Mouse (Mus musculus): ENCODE results near the gene Sept7. TPM values are rescaled to one million over a fixed set of nuclear protein-coding genes. Genes with fewer than 3 reads are reported as not detected.

Sept7 gene
- polyA plus RNA-seq, 1 experiment from 2014 or later = 255 TPM

DNA sequence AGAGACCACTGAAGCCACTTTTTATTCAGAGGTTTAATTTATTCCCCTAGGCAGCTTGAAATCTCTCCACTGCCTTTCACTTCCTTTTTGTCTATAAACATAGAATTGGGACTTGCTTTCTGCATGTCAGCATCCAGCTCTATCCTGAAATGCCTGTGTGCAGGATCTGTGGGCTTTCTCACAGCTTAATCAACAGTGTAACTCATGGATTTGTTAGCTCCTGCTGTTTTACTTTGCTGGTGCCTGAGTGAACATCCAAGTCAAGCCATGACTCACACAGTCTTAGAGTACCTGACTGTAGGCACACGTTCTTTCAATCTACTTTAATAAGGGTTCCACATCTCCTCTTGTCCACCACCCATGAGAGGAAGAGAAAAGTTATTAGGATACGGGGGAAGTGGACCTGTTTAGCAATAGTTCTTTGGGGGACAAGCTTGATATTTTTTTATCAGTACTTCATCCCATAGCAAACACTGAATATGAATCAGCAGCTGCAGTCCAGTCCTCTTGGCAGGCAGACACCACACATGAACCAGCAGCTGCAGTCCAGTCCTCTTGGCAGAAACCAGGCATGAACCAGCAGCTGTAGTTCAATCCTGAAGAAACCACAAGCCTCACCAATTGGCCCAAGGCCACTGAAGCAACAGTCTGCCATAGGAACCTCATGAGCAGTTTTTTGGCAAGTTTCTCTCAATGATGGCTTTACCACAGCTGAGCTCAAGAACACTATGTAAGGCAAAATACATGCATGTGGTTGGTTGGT lies 85.4 kb downstream of the Sept7 start:
- H3K9ac ChIP-seq = no peak overlapping the region
- no peaks in the 10 kb centered on the region for H3K36me3 ChIP-seq (replicated peaks; ENCODE audit: control insufficient read depth, insufficient read depth)
- ATAC-seq (ENCODE audit: low FRiP score) (no peak), DNase-seq (ENCODE audit: low spot score) (no peak)
- H3K4me3 ChIP-seq (replicated peaks; ENCODE audit: low read length) = no peak overlapping the region
- no peaks in the 10 kb centered on the region for H3K27me3 ChIP-seq (ENCODE audit: control insufficient read depth, insufficient read depth, low read length)
- H3K4me1 ChIP-seq (replicated peaks; ENCODE audit: control insufficient read depth, insufficient read depth, low read length) = no peaks in the 10 kb centered on the region
- WGBS = 87% methylated on average over 2 of the region's 2 CpGs
- H3K27ac ChIP-seq = no peak overlapping the region
- H3K9me3 ChIP-seq (ENCODE audit: control insufficient read depth, low read length) = no peaks in the 10 kb centered on the region
- no peak overlapping the region for H3K4me2 ChIP-seq (replicated peaks)

DNA sequence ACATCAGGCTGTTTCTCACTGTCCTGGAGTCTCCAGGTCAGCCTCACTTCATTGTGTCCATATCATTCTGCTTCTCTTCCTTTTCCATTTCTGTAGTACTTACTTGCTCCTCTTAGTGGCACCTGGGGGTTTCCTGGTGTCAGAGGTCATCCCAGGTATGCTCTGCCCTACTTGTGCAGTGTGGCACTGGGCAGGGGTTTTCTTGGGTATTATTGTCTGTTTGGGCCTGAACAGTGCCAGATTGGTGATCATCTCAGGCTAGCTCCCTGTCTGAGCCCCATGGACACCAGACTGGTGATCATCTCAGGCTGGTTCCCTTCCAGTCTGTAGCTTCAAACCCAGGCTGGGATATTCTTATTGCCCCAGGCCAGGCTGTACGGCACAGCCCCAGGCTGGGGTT lies 88.2 kb downstream of the Sept7 start:
- ATAC-seq (ENCODE audit: low FRiP score) (no peak), DNase-seq (ENCODE audit: low spot score) (no peak)
- Histone ChIP-seq H3K9ac (no peak overlapping the region), H3K36me3 (replicated peaks; ENCODE audit: control insufficient read depth, insufficient read depth) (no peaks in the 10 kb centered on the region), H3K4me2 (replicated peaks) (no peak overlapping the region), H3K9me3 (ENCODE audit: control insufficient read depth, low read length) (no peaks in the 10 kb centered on the region), H3K4me1 (replicated peaks; ENCODE audit: control insufficient read depth, insufficient read depth, low read length) (no peaks in the 10 kb centered on the region), H3K4me3 (replicated peaks; ENCODE audit: low read length) (no peak overlapping the region), H3K27ac (no peak overlapping the region), H3K27me3 (ENCODE audit: control insufficient read depth, insufficient read depth, low read length) (no peaks in the 10 kb centered on the region)
- 95% methylated on average over 1 of the region's 1 CpGs for WGBS

DNA sequence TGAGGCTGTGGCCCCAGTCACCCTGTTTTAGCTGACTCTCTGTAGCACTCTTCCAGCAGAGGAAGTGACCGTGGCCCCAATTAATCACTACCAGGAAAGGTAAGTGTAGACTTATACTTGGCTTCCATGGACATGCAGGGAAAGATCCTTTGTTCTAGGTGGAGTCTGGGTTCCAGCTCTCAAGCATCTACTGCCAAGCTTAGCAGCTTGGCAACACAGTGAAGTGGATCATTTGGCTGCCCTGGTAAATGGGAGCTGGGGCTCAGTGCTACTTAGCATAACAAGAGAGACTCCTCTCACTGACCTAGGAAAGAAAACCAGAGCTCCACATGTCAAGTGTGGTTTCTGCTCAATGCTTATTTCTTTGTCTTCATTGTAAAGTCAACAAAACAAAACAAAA lies 101.5 kb downstream of the Sept7 start:
- ATAC-seq (ENCODE audit: low FRiP score) (no peak), DNase-seq (ENCODE audit: low spot score) (no peak)
- no peak overlapping the region for H3K4me2 ChIP-seq (replicated peaks)
- H3K4me1 ChIP-seq (replicated peaks; ENCODE audit: control insufficient read depth, insufficient read depth, low read length) = no peaks in the 10 kb centered on the region
- H3K9ac ChIP-seq = no peak overlapping the region
- H3K27ac ChIP-seq = no peak overlapping the region
- no peaks in the 10 kb centered on the region for H3K27me3 ChIP-seq (ENCODE audit: control insufficient read depth, insufficient read depth, low read length)
- H3K36me3 ChIP-seq (replicated peaks; ENCODE audit: control insufficient read depth, insufficient read depth) = no peaks in the 10 kb centered on the region
- 83% methylated on average over 1 of the region's 1 CpGs for WGBS
- no peaks in the 10 kb centered on the region for H3K9me3 ChIP-seq (ENCODE audit: control insufficient read depth, low read length)
- H3K4me3 ChIP-seq (replicated peaks; ENCODE audit: low read length) = no peak overlapping the region

DNA sequence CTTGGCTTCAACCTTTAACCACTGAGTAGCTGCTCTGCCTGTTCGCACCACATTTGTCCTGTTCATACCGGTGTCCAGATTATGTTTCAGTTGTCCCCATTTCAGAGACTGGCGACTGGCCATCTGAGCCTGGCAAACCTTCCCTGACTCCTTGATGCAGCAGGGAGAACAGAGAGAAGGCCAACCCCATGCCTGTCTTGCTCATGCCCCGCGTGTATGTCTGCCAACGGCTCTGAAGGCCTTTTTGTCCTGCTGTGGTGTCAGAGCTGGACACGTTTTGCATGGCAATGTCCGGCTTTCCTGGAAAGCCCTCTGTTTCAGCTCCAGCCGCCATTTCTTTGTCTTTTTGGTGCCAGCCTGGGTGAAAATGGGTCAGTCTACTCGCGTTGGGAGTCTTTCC lies 103.6 kb downstream of the Sept7 start:
- Histone ChIP-seq H3K27me3 (ENCODE audit: control insufficient read depth, insufficient read depth, low read length) (no peaks in the 10 kb centered on the region), H3K4me2 (replicated peaks) (no peak overlapping the region), H3K9ac (no peak overlapping the region), H3K27ac (no peak overlapping the region), H3K4me1 (replicated peaks; ENCODE audit: control insufficient read depth, insufficient read depth, low read length) (no peaks in the 10 kb centered on the region), H3K4me3 (replicated peaks; ENCODE audit: low read length) (no peak overlapping the region), H3K36me3 (replicated peaks; ENCODE audit: control insufficient read depth, insufficient read depth) (no peaks in the 10 kb centered on the region), H3K9me3 (ENCODE audit: control insufficient read depth, low read length) (no peaks in the 10 kb centered on the region)
- 82% methylated on average over 11 of the region's 11 CpGs for WGBS
- ATAC-seq (ENCODE audit: low FRiP score) (peak; percentile 74; the same call in 1 of the 2 replicates), DNase-seq (ENCODE audit: low spot score) (peak; percentile 35)

DNA sequence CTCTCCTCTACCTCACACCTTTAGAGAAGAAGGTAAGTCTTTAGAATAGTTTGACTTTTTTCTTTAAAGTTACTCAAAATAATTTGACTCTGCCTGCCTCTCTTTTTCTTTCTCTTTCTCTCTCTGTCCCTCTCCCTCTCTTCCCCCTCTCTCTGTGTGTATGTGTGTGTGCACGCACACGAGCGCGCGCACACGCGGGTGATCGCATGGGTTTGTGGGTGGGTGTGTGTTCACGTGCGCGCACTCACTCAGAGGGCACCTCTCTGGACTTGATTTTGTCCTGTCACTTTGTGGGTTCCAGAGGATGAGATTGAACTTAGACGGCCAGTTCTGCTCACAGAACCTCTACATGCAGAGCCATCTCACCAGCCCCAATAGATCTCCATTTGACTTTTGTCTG lies 105.3 kb downstream of the Sept7 start:
- Histone ChIP-seq H3K27ac (no peak overlapping the region), H3K9ac (no peak overlapping the region), H3K9me3 (ENCODE audit: control insufficient read depth, low read length) (no peaks in the 10 kb centered on the region), H3K4me2 (replicated peaks) (no peak overlapping the region), H3K4me3 (replicated peaks; ENCODE audit: low read length) (no peak overlapping the region), H3K36me3 (replicated peaks; ENCODE audit: control insufficient read depth, insufficient read depth) (no peaks in the 10 kb centered on the region), H3K27me3 (ENCODE audit: control insufficient read depth, insufficient read depth, low read length) (no peaks in the 10 kb centered on the region), H3K4me1 (replicated peaks; ENCODE audit: control insufficient read depth, insufficient read depth, low read length) (no peaks in the 10 kb centered on the region)
- DNase-seq (ENCODE audit: low spot score) (no peak), ATAC-seq (ENCODE audit: low FRiP score) (no peak)
- 96% methylated on average over 12 of the region's 12 CpGs for WGBS

DNA sequence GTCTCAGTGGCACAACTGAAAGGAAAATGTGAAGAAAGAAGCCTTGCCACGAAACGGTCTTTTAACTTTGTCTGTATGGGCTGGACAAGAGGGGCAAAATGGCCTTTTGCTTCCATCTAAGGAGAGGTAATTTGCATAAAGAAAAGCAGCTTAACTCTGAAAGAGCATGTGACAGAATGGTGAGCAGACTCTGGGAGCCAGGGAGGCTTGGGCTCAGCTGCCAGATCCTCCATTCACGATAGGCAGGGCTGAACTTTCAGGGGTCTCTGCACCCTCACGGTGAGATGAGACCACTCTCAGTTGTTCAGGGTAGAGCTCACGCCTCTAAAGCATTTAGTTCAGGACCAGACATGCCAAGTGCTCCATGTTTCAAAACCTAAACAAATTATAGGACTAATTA lies 105.8 kb downstream of the Sept7 start:
- Histone ChIP-seq H3K9ac (no peak overlapping the region), H3K4me1 (replicated peaks; ENCODE audit: control insufficient read depth, insufficient read depth, low read length) (no peaks in the 10 kb centered on the region), H3K27ac (no peak overlapping the region), H3K36me3 (replicated peaks; ENCODE audit: control insufficient read depth, insufficient read depth) (no peaks in the 10 kb centered on the region), H3K4me2 (replicated peaks) (no peak overlapping the region), H3K9me3 (ENCODE audit: control insufficient read depth, low read length) (no peaks in the 10 kb centered on the region), H3K4me3 (replicated peaks; ENCODE audit: low read length) (no peak overlapping the region), H3K27me3 (ENCODE audit: control insufficient read depth, insufficient read depth, low read length) (no peaks in the 10 kb centered on the region)
- DNase-seq (ENCODE audit: low spot score) (no peak), ATAC-seq (ENCODE audit: low FRiP score) (no peak)
- 66% methylated on average over 5 of the region's 5 CpGs for WGBS

Other genes starting within 250 kb of the Sept7 start
- not detected in 2 replicates for gene Gm10181, start 163.0 kb upstream of the Sept7 start, polyA plus RNA-seq (2014; fragmentation: Nextera tagmentation; extraction: Ambion mirVana)
- 36.7 and 40.3 TPM in 2 replicates for gene Herpud2, start 100.6 kb upstream of the Sept7 start, polyA plus RNA-seq (2014; fragmentation: Nextera tagmentation; extraction: Ambion mirVana)
- gene Eepd1, start 229.1 kb downstream of the Sept7 start, polyA plus RNA-seq (2014; fragmentation: Nextera tagmentation; extraction: Ambion mirVana) = 8.8 and 11.1 TPM in 2 replicates